9 mouse cellular contexts compared by ENCODE assay signal in genomic region chr3:127835594-127835993, GRCm38 (mm10). TPM values are rescaled to one million over a fixed set of nuclear protein-coding genes. Genes with fewer than 3 reads are reported as not detected.
DNase-seq lines count a peak whose midpoint lies in the region; ATAC-seq and TF ChIP-seq lines count a peak whose summit lies in the region.
"Had no signal": no experiment of that assay in that cellular context is flagged by ENCODE, and none has a peak within 500 bp of the region (broad histone marks: within the 10 kb centered on the region; RNA-seq: fewer than 3 reads in every experiment).

No protein-coding gene starts in this region.

- no peak overlapping the region for H3K27ac ChIP-seq in lung, embryonic 16.5 days (ENCODE audit: low read length)
- no peak overlapping the region for H3K27ac ChIP-seq in forebrain, embryonic 15.5 days (replicated peaks)
- no peak overlapping the region for H3K27ac ChIP-seq in liver, embryonic 14.5 days
- H3K27ac ChIP-seq in small intestine, adult 2 months (ENCODE audit: insufficient read depth, low read depth, low read length), result peak overlapping the region; percentile 6; the same call in 1 of the 2 replicates

- no peaks in the 10 kb centered on the region for H3K36me3 ChIP-seq in lung, embryonic 16.5 days (ENCODE audit: control insufficient read depth, insufficient read depth, low read length)
- H3K36me3 ChIP-seq in forebrain, embryonic 15.5 days, result 0 out of 2 replicates have a peak, but pooled peaks cover 2% of the 10 kb centered on the region
- no peaks in the 10 kb centered on the region; the same call in 1 of the 2 replicates for H3K36me3 ChIP-seq in liver, embryonic 14.5 days (replicated peaks; ENCODE audit: control insufficient read depth, insufficient read depth, low read depth)
- H3K36me3 ChIP-seq in small intestine, adult 2 months (ENCODE audit: control insufficient read depth, insufficient read depth, low read length), result peaks cover 6% of the 10 kb centered on the region; the same call in 1 of the 2 replicates

- DNase-seq in lung, postnatal 4 days, result no peak
- no peak for DNase-seq in liver, embryonic 14.5 days (ENCODE audit: low read depth in 3 of 3, low spot score in 3 of 3)
- no peak for DNase-seq in left cerebral cortex, adult 11 months (ENCODE audit: low spot score)
- DNase-seq in adrenal gland, postnatal 4 days (ENCODE audit: low spot score in 2 of 2), result no peak
- DNase-seq in gastrocnemius, adult 18-20 months (ENCODE audit: low spot score), result no peak
- DNase-seq: heart, adult 18-20 months had no signal

- TF ChIP-seq POLR2A in small intestine, adult 2 months (IDR thresholded peaks at IDR 0.05; ENCODE audit: low read depth, low read length), result no peak

- no peak for TF ChIP-seq CTCF in liver, embryonic 14.5 days (IDR thresholded peaks at IDR 0.05; ENCODE audit: low read depth)
- no peak for TF ChIP-seq CTCF in small intestine, adult 2 months (IDR thresholded peaks at IDR 0.05; ENCODE audit: extremely low read depth, insufficient read length, insufficient replicate concordance, low read depth, low read length)

- H3K9ac ChIP-seq in lung, embryonic 16.5 days (ENCODE audit: low read length), result no peak overlapping the region
- H3K9ac ChIP-seq in forebrain, embryonic 15.5 days (replicated peaks), result no peak overlapping the region
- H3K9ac ChIP-seq in liver, embryonic 14.5 days (replicated peaks), result no peak overlapping the region

- H3K4me1 ChIP-seq in lung, embryonic 16.5 days (replicated peaks; ENCODE audit: control insufficient read depth, insufficient read depth, low read length), result peaks cover 12% of the 10 kb centered on the region
- peaks cover 26% of the 10 kb centered on the region for H3K4me1 ChIP-seq in forebrain, embryonic 15.5 days
- peaks cover 11 to 19% of the 10 kb centered on the region in 2 experiments for H3K4me1 ChIP-seq in liver, embryonic 14.5 days (replicated peaks; ENCODE audit: control insufficient read depth in 2 of 2, insufficient read depth in 2 of 2, low read length in 1 of 2)
- H3K4me1 ChIP-seq in small intestine, adult 2 months (ENCODE audit: control insufficient read depth, insufficient read depth, insufficient read length, low read length), result peaks cover 23% of the 10 kb centered on the region

- no peaks in the 10 kb centered on the region for H3K9me3 ChIP-seq in lung, embryonic 16.5 days (ENCODE audit: control insufficient read depth, low read length)
- H3K9me3 ChIP-seq in forebrain, embryonic 15.5 days, result no peaks in the 10 kb centered on the region
- H3K9me3 ChIP-seq in liver, embryonic 14.5 days (ENCODE audit: control insufficient read depth, low read length), result no peaks in the 10 kb centered on the region

- H3K4me3 ChIP-seq in lung, embryonic 16.5 days (ENCODE audit: low read length), result no peak overlapping the region
- H3K4me3 ChIP-seq in forebrain, embryonic 15.5 days, result peak overlapping the region; percentile 92
- peak overlapping the region; percentile 14 to 23; a peak in 2 of 4 replicates for H3K4me3 ChIP-seq in liver, embryonic 14.5 days (ENCODE audit: insufficient read depth in 1 of 2, low read depth in 2 of 2, low read length in 2 of 2)
- no peak overlapping the region for H3K4me3 ChIP-seq in small intestine, adult 2 months (ENCODE audit: low read depth, low read length)

- ATAC-seq in lung, embryonic 16.5 days (ENCODE audit: low read depth), result no peak
- no peak for ATAC-seq in forebrain, embryonic 15.5 days (replicated peaks)
- no peak for ATAC-seq in liver, embryonic 14.5 days (ENCODE audit: insufficient read depth)

- WGBS in lung, embryonic 16.5 days, result 74% methylated on average over 6 of the region's 6 CpGs
- WGBS in forebrain, embryonic 15.5 days, result 81% methylated on average over 6 of the region's 6 CpGs
- 52% methylated on average over 6 of the region's 6 CpGs for WGBS in liver, embryonic 14.5 days (ENCODE audit: insufficient replicate concordance)
- 28% methylated on average over 6 of the region's 6 CpGs for WGBS in small intestine, adult 2 months

- no peaks in the 10 kb centered on the region for H3K27me3 ChIP-seq in lung, embryonic 16.5 days (ENCODE audit: control insufficient read depth, insufficient read depth, low read depth, low read length)
- no peaks in the 10 kb centered on the region for H3K27me3 ChIP-seq in forebrain, embryonic 15.5 days
- H3K27me3 ChIP-seq in liver, embryonic 14.5 days (ENCODE audit: control insufficient read depth, insufficient read depth, low read length), result no peaks in the 10 kb centered on the region
- H3K27me3 ChIP-seq in small intestine, adult 2 months (ENCODE audit: control insufficient read depth, insufficient read depth, low read length), result no peaks in the 10 kb centered on the region

- peak overlapping the region; percentile 36 for H3K4me2 ChIP-seq in lung, embryonic 16.5 days (ENCODE audit: low read depth, low read length)
- peak overlapping the region; percentile 54 for H3K4me2 ChIP-seq in forebrain, embryonic 15.5 days (replicated peaks)
- H3K4me2 ChIP-seq in liver, embryonic 14.5 days (ENCODE audit: low read depth), result peak overlapping the region; percentile 68

- no peak for TF ChIP-seq EP300 in liver, embryonic 14.5 days (IDR thresholded peaks at IDR 0.05; ENCODE audit: low read depth)

RNA-seq across cellular contexts. Expression of gene Ap1ar, which starts 1.7 kb away (rescaled TPM):
- polyA plus RNA-seq in lung, embryonic 16.5 days (2015; fragmentation: Nextera tagmentation; extraction: Ambion mirVana), result 38.3 and 40.8 TPM in 2 replicates
- 87.1 and 89.2 TPM in 2 replicates for polyA plus RNA-seq in forebrain, embryonic 15.5 days (2015; fragmentation: Nextera tagmentation; extraction: Ambion mirVana)
- polyA plus RNA-seq in liver, embryonic 14.5 days (2012; rRNA removed), result 15.3 and 23.6 TPM in 2 replicates
- polyA plus RNA-seq in liver, embryonic 14.5 days (2014; fragmentation: Nextera tagmentation; extraction: Ambion mirVana), result 12.4 and 15.7 TPM in 2 replicates
- 14.8 and 38.8 TPM in 2 replicates for polyA plus RNA-seq in small intestine, adult 2 months (2012; rRNA removed)
- 10 to 100 TPM; 31.3 to 40.7 TPM for total RNA-seq in adrenal gland, postnatal 4 days (2021)
- total RNA-seq in gastrocnemius, adult 18-20 months (2021), result 10 to 100 TPM; 28.7 to 30.0 TPM

RNA-seq across cellular contexts. Expression of gene Tifa, which starts 46.0 kb away (rescaled TPM):
- polyA plus RNA-seq in lung, embryonic 16.5 days (2015; fragmentation: Nextera tagmentation; extraction: Ambion mirVana), result 5.7 and 6.3 TPM in 2 replicates
- 4.8 and 5.5 TPM in 2 replicates for polyA plus RNA-seq in forebrain, embryonic 15.5 days (2015; fragmentation: Nextera tagmentation; extraction: Ambion mirVana)
- 5.4 and 8.6 TPM in 2 replicates for polyA plus RNA-seq in liver, embryonic 14.5 days (2012; rRNA removed)
- polyA plus RNA-seq in liver, embryonic 14.5 days (2014; fragmentation: Nextera tagmentation; extraction: Ambion mirVana), result 15.2 and 15.9 TPM in 2 replicates
- 2.0 and 11.3 TPM in 2 replicates for polyA plus RNA-seq in small intestine, adult 2 months (2012; rRNA removed)
- 1 to 10 TPM; 4.8 to 6.6 TPM for total RNA-seq in adrenal gland, postnatal 4 days (2021)
- 1 to 10 TPM; 1.1 to 2.9 TPM for total RNA-seq in gastrocnemius, adult 18-20 months (2021)

RNA-seq across cellular contexts. Expression of gene Alpk1, which starts 55.3 kb away (rescaled TPM):
- 1.6 and 2.1 TPM in 2 replicates for polyA plus RNA-seq in lung, embryonic 16.5 days (2015; fragmentation: Nextera tagmentation; extraction: Ambion mirVana)
- polyA plus RNA-seq in forebrain, embryonic 15.5 days (2015; fragmentation: Nextera tagmentation; extraction: Ambion mirVana), result 0.78 and 1.0 TPM in 2 replicates
- polyA plus RNA-seq in liver, embryonic 14.5 days (2012; rRNA removed), result 0.38 and 0.59 TPM in 2 replicates
- 0.19 and 0.37 TPM in 2 replicates for polyA plus RNA-seq in liver, embryonic 14.5 days (2014; fragmentation: Nextera tagmentation; extraction: Ambion mirVana)
- 0.72 and 1.8 TPM in 2 replicates for polyA plus RNA-seq in small intestine, adult 2 months (2012; rRNA removed)
- 10 to 100 TPM in 1 of 2 experiments, 1 to 10 TPM in 1; 8.4 to 10.0 TPM for total RNA-seq in adrenal gland, postnatal 4 days (2021)
- 1 to 10 TPM; 1.9 to 2.1 TPM for total RNA-seq in gastrocnemius, adult 18-20 months (2021)

Comparison
In these comparisons a context has a peak if more than half of its experiments do, and no peak if none do; other contexts are left out.
1. H3K4me3 ChIP-seq: peak in forebrain, embryonic 15.5 days (single experiment) and liver, embryonic 14.5 days (2 of 2); none in lung, embryonic 16.5 days (single experiment) and small intestine, adult 2 months (single experiment).
2. Peak in every context shown above with its lines, with median percentiles within 50 percentile points of each other: H3K4me2 ChIP-seq.